Mouse (Mus musculus): ENCODE measurements at regions not wholly inside any gene's neighbourhood (a gene's known extent, or its start where the extent isn't known, plus 50 kb on each side); places are given as distances from the start of the nearest gene placed in this dataset.

DNA sequence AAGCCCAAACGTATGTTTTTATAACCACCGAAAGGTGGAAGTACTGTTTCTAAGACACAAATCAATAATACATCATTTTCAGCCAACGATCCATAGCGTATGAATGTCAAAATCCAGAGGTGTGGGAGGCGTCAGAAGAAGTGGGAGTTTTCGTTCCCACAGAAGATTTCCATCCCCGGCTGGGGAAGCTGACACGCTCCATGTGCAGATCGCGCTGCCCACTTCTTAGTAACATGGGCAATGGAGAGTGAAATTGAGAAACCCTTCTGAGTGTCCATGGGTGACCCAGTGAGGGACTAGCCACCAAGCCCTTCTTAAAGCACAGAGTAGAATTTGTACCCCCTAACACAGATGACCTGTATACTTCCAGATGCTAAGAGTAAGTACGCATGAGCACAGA, 110.1 kb upstream of the Sh3bp4 start:
- no peak for DNase-seq (ENCODE audit: low read depth, low spot score)

DNA sequence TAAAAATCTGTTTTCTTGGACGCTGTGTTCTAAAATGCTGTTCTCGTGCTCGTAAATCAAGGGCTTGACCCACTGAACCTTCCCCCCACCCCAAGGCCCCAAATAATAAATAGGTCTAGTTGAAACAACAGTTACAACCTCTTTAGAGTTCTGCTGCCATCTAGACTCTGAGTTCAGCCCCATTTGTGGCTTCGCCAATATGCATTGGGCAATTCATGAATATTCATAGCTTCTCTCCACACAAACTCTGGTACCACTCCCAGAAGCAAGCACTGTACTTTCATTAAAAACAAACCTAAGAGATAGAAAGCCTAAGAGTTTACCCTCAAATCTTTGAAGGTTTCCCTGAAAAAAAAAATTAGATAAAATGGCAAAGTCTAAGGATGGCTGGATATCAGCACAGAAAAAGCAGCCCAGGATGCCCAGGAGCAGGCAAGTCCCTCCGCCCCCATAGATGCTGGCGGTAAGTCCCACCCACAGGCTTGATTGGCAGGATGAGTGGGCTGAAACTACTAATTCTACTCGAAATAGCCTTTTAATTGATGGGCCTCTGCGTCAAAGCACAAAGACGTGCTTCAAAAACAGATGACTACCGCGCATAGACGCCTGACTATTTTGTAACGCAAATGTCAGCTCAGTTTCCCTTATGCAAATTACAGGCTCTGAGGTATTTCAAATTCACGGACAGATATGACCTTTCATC, 106.0 kb upstream of the Sh3bp4 start:
- no peak for DNase-seq (ENCODE audit: low read depth, low spot score)

DNA sequence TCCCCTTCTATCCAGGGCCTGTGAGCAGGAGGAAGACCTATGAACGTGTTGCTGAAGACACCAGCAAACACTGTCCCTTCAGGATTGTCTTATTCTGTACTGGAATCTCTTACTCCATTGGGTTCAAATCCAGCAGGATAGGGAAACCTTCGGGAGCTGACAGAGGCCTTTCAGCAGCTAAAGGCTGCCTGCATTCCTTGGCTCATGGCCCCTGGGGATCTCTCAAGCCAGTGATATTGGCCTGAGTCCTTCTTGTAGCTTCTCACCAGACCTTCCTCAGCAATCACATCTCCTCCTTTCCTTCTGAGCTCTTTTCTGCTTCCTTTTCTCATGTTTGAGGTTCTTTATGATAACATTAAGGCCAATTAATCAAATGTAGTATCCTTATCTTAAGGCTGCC, 103.8 kb upstream of the Sh3bp4 start:
- no peak for DNase-seq (ENCODE audit: low read depth, low spot score)

DNA sequence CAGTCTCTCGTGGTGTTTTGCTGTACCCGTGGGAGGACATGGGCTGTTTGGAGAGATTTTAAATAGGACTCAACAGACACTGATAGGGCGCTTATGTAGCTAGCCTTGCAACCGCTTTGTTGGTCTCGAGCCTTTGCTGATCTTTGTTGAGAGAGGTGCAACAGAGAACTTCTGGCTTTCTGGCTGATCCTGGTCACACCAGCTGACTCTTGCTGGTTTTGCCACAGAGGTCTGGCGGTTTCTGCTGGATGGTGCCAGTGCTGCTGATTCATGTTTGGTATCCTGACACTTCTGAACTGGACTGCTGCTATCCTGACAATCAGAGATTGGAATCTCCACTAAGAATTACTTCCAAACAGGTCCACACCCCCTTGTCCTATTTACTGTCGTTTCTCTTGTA, 102.1 kb upstream of the Sh3bp4 start:
- DNase-seq (ENCODE audit: low read depth, low spot score) = no peak

DNA sequence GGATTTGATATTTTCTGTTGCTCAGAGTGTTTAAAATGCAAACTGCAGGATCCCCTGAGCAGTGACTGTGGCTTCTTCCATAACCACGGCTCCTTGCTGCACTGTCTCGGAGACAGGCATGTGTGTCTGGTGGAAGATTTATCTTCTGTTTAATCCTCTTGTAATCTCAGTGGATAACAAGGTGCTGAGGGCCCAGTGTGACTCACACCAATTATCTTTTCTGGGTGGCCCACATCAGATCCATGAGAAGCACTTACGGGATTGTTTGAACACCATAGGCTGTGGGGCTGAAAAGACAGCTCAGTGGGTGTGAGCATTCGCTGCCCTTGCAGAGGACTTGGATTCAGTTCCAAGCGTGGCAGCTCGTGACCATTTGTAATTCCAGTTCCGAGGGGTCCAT, 101.2 kb upstream of the Sh3bp4 start:
- DNase-seq (ENCODE audit: low read depth, low spot score) = no peak

DNA sequence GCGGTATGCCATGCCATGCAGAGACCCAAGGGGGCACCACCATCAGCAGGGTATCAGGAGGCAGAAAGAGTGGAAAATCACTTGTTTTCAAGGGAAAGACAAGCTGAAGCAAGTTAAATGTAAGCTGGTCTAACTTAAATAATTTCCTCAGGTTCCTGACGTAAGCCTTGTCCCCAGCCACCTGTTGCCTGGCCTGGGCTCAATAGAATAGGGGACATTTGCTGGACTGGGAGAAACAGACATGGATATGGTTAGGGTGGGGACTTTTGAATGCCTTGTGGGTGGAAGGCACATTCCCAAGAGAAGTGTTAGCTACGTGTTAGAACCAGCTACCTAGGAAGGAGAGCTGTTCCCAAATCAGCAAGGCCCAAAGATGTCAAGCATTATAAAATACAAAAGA, 100.6 kb upstream of the Sh3bp4 start:
- no peak for DNase-seq (ENCODE audit: low read depth, low spot score)

DNA sequence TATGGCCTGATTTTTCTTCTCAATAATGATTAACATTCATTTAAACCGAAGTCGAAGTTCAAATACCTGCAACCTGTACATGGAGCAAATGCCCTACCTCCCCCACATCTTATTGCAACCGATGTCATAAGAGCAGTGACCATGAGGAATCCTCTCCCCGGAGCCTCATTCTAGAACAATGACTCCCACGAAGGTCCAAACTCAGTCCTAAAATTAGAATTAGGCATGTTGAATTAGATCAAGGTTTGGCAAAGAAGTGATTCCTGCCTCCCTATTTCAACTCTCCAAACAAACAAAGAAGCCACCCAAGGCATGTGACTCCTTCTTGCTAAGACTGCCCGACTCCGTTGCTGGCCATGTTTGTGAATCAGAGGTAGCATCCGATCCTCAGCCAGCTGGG, 94.1 kb upstream of the Sh3bp4 start:
- no peak for DNase-seq (ENCODE audit: low read depth, low spot score)

DNA sequence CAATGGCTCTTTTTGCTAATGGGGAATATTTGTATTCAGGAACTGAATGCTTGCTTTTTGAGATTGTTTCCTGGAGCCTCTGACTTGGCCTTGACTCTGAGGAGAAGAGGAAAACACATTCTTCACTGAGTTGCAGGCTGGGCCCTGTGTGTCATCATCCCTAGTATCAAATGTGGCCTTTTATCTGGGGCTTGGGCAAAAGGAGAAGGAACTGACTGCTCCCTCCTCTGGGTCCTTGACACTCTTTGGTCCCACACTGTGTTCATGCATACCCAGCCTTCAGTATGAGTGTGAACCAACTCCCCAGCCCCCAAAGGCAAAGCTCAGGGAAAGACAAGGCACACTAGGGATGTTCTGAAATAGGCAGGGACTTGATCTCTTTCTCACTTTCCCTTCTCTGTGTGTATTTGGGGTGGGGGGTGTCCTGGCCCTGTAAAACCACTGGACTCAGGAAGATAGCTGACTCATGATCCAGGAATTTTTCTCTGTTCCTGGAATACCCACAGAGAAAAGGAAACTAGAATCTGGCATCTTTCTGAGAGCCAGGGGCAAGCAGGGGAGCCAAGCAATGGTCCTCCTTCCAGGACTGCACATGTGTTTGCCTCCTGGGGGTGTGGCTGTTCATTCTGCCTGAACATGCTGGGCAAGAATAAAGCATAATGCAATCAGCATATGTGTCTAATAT, 82.1 kb upstream of the Sh3bp4 start:
- DNase-seq (ENCODE audit: low read depth, low spot score) = no peak

DNA sequence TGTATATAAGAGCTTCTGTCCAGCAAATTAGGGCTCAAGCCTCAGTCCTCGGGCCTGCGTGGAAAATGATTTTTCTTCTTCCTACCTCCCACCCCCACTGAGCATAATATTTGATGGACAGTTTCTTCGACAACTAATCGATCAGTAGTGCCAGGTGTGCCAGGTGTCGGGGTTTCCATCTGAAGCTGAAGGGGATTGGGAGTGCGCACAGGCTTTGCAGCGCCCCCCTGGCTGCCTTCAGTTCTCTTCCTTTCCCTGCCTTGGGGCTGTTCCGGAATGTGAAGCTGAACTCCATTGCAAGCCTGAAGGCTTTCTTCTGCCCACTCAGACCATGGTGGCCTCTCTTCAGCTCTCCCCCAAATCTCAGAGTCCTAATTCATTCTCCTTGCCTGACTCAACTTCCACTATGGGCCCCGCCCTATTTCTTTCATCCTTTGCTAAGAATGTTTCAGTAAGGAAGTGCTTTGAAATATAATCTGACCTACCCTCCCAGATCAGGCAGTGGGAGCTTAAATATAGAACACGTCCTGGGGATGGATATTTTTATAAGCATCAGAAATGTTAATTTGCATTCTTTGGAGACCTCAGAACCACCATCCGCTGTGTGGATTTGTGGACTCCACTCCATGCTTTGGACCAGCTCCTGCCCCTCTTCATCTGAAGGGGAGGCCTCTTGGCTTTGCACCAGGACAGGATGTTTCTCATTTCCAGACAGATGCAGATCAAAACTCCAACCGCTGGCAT, 75.5 kb upstream of the Sh3bp4 start:
- no peak for DNase-seq (ENCODE audit: low read depth, low spot score)

DNA sequence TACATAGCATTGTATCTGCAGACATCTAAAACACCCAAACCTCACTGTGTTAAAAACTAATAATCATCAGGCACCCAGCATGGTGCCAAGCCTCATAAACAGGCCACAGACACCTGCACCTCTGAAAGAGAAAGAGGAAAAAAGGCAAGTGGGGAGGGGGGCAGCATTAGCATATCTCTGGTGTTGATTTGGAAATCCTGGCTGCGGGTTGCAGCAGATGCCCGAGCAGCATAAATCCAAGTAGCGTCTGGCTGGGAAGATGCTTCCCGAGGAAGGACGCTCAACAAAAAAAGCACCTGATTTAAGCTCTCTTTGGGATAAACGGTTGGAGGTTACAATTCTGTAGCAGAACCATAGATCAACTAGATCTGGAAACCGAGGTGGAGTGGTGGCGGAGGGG, 74.3 kb upstream of the Sh3bp4 start:
- DNase-seq (ENCODE audit: low read depth, low spot score) = no peak

DNA sequence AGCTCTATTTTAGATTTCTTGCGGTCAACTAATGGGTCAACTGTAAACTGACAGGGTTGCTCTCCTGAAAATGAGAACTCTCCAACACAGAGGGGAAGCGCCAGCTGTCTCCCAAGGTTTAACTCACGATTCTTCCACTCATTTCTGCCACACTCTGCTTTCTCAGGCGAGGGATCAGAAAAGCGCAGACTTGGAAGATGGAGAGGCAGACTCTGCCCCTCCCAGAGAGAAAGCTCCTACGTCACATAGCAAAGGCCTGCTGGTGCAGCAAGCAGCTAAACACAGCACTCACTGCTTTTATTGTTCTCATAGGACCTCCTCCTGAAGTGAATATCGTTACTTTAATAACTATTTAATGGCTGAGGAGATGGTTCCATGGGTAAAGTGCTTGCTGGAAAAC, 73.6 kb upstream of the Sh3bp4 start:
- no peak for DNase-seq (ENCODE audit: low read depth, low spot score)

DNA sequence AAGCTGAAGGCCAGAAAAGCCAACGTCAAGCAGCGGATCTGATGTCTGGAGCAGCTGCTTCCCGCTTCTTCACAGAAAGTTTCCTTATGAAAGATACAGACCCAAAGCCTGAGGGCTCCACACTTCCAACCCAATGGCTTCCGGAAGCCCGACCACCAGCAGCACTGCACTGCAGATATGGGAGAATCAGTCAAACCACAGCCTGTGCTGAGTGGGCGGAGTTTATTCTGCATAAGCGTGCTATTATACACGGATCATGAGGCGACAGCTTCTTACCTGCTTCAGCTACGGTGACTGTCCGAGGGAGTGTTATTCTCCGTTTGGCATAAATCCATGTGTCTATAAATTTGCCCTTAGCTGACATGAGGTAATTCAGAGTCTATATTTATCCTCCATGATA, 72.4 kb upstream of the Sh3bp4 start:
- no peak for DNase-seq (ENCODE audit: low read depth, low spot score)

DNA sequence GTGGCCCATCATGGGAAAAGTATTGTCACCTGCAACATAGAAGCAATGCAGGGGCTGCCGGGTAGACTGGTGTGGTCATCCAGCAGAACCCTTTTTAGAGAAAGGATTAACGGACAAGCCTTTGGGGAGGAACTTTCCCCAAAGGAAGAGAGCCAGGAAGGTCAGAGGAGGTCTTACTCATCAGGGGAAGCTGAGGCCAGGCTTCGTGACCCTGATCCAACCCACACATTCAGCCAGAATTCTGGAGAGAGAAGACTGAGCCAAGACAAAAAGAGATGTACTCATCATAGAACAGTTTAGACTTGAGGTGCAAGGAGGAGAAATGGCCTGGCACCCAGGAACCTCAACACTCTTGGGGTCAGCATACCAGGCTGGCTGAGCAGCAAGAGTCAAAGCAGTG, 67.9 kb upstream of the Sh3bp4 start:
- DNase-seq (ENCODE audit: low read depth, low spot score) = no peak

DNA sequence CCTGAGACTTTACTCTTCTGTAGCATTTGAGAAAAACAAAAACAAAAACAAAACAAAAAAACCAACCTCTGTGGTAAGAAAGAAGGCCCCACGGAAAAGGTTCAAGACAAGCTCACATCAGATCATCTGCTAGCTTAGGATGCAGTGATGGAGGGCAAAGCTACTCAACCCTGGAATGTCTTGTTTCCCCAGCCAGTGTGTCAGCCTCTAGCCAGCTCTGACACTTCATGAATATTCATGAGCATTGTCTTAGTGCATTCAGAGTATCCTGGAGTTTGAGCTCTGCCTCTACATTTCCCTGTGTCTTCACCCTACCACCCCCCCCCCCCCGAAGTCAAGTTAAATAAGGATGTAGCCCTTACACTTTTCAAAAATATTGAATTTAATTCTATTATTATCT, 66.5 kb upstream of the Sh3bp4 start:
- DNase-seq (ENCODE audit: low read depth, low spot score) = no peak

DNA sequence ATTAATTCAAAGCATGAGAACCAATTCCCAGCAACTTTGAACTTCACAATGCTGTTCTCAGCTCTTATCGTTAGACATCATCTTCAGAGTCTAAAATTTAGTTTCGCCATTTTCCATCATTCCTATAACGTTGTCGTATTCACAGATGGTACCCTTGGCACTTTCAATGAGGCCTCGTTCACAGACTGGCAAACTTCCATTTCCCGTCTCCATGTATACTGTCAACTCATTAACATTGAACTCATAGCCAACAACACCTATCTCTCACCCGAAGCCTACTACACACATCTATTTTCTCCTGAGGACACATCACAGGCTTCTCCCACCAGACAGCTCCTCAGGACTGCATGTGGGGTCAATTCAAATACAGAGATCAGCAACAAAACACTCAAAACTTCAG, 62.7 kb upstream of the Sh3bp4 start:
- DNase-seq (ENCODE audit: low read depth, low spot score) = no peak

DNA sequence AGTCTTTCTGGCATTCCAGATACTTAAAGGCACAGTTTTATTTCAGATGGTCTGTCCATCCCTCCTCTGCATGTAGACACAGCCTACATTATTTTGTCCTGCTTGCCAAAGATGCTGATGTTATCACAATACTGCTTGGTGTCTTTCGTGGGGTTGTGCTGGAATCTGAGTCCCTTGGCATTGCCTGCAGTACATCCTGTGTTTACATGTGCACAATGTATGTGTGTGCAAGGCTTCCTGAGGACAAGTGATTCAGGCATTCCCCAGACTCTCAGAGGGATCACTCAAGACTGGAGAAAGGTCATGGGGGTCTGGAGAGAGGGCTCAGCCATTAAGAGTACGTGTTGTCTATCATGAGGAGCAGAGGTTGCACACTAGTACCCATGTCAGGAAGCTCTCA, 60.0 kb upstream of the Sh3bp4 start:
- no peak for DNase-seq (ENCODE audit: low read depth, low spot score)

DNA sequence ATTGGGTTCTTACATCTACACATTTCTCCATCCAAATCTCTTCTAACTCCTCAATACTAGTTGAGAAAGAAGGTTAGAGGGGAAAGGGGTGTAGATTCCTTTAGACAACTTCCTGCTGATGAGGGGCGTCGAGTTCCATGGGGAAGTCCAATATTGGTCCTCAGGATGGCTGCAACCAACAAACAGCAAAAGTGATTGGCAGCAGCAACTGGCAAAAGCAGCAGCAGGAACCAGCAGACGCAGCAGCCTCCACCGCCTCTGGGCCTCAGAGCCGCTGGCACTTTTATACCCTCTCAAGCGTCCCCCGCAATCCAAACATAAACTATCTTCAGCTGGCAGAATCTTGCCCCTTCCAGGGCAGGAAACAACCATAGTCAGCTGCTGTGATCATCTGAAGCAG, 58.8 kb upstream of the Sh3bp4 start:
- DNase-seq (ENCODE audit: low read depth, low spot score) = no peak

DNA sequence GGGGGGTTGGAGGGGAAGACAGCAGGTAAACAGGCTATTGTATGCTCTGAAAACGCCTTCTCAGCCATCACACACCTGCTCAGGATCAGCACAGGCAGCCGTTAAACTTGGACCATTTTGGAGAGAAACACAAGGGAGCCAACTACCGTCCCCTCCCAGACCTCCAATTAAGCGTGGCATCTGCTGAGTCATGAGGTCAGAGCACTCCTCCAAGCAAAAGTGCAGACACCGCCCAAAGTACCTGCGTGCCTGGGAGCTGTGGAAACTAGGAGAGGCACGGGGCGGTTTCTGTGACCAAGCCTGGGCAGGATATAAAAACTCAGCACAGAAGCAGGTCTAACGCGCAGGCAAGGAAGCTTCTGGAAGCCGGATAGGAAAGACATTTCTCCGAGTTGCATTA, 54.8 kb upstream of the Sh3bp4 start:
- DNase-seq (ENCODE audit: low read depth, low spot score) = no peak

DNA sequence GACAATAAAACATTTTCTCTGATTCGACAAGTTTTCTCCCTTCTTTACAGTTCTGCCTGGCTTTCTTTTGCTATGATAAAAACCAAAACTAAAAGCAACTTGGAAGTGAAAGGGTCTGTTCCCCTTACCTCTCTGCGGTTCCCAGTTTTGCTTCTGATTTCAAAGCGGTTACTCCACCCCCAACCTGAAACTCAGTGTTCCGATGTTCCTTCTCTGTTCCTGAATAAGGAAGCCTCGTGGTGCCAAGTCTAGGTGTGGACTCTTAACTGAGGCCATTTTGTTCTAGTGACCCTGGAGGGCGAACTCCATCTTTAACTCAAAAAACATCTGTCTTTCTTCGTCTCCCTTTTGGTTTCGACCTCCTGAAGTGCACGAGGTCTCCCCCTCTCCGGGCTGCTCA, 54.4 kb upstream of the Sh3bp4 start:
- no peak for DNase-seq (ENCODE audit: low read depth, low spot score)

DNA sequence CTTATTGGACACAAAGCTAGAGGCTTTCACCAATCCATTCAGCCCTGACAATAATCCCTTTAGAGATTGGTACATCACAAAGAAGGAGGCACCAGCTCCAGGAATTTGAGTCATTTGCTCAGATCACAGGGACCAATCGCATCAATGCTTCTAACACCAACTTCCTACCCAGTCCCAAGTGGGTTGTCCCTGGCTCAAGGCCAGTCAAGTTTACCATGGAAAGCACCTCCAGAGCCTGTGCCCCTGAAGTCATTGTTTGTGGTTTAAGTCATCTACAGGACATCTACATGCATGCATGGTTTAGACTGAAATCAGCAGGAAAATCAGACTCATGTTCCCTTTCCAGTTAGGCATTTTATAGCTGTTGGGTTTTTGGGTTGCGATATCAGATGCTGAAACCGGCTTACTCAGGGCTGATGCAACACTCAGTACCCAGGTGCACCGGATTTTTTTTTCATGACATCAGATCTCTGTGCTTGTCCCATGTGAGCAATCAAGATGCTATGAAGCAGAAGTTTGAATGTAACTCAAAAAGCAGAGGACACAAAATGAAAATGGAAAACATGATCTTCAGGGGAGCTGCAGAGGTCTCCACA, 50.3 kb upstream of the Sh3bp4 start:
- DNase-seq (ENCODE audit: low read depth, low spot score) = no peak

Data from CD4-positive, CD25-positive, alpha-beta regulatory T cell, adult 2 months (primary cell).